ENCODE assay signal across 10 mouse cellular contexts in genomic region chr2:79370711-79371312, GRCm38 (mm10).
DNase-seq lines count a peak whose midpoint lies in the region; ATAC-seq and TF ChIP-seq lines count a peak whose summit lies in the region.
"Had no signal": no experiment of that assay in that cellular context is flagged by ENCODE, and none has a peak within 500 bp of the region (broad histone marks: within the 10 kb centered on the region; RNA-seq: fewer than 3 reads in every experiment).

No protein-coding gene starts in this region.

- 73% methylated on average over 9 of the region's 9 CpGs for WGBS in liver, adult 2 months
- WGBS in bone marrow, adult 2 months = 38% methylated on average over 9 of the region's 9 CpGs
- 65% methylated on average over 9 of the region's 9 CpGs for WGBS in heart, postnatal 0 days
- WGBS in thymus, adult 2 months = 57% methylated on average over 9 of the region's 9 CpGs

- peak; percentile 60 for DNase-seq in liver, adult 2 months (ENCODE audit: extremely low read depth, low read depth, low spot score)
- DNase-seq in liver = no peak
- peak; percentile 7 for DNase-seq in heart, postnatal 0 days (ENCODE audit: low spot score)
- DNase-seq in thymus, adult 2 months = peak; percentile 34
- DNase-seq in cerebellum, postnatal 14 days = no peak
- no peak for DNase-seq in frontal cortex, adult 2 months (ENCODE audit: extremely low spot score in 1 of 2, low spot score in 1 of 2)
- DNase-seq: gastrocnemius, postnatal 14 days had no signal

- no peak for TF ChIP-seq EP300 in heart, postnatal 0 days (IDR thresholded peaks at IDR 0.05; ENCODE audit: low read depth)

- TF ChIP-seq CTCF in liver, adult 2 months (IDR thresholded peaks at IDR 0.05; ENCODE audit: low read depth, low read length) = no peak
- no peak for TF ChIP-seq CTCF in bone marrow, adult 2 months (IDR thresholded peaks at IDR 0.05; ENCODE audit: control insufficient read depth, insufficient read depth, low read length)
- TF ChIP-seq CTCF in heart, postnatal 0 days (IDR thresholded peaks at IDR 0.05; ENCODE audit: low read depth) = no peak
- no peak for TF ChIP-seq CTCF in thymus, adult 2 months (IDR thresholded peaks at IDR 0.05; ENCODE audit: borderline replicate concordance, control insufficient read depth, extremely low read depth, insufficient read depth, low read length, poor library complexity)

- peak overlapping the region; percentile 26; the same call in 1 of the 2 replicates for H3K4me3 ChIP-seq in liver, adult 2 months (ENCODE audit: insufficient read depth, low read depth, low read length)
- H3K4me3 ChIP-seq in bone marrow, adult 2 months (replicated peaks; ENCODE audit: control insufficient read depth, low read depth, low read length) = peak overlapping the region; percentile 56
- H3K4me3 ChIP-seq in heart, postnatal 0 days (ENCODE audit: low read depth, low read length) = peak overlapping the region; percentile 26
- peak overlapping the region; percentile 61 for H3K4me3 ChIP-seq in thymus, adult 2 months (ENCODE audit: control insufficient read depth, insufficient read depth, low read length)
- H3K4me3 ChIP-seq: limb, embryonic 13.5 days; neural tube, embryonic 13.5 days had no signal

- H3K4me1 ChIP-seq in liver, adult 2 months (ENCODE audit: control insufficient read depth, insufficient read depth, low read length) = peaks cover 10% of the 10 kb centered on the region; the same call in 1 of the 2 replicates
- H3K4me1 ChIP-seq in bone marrow, adult 2 months (ENCODE audit: control insufficient read depth, insufficient read depth, low read length) = no peaks in the 10 kb centered on the region; the same call in 1 of the 2 replicates
- no peaks in the 10 kb centered on the region for H3K4me1 ChIP-seq in heart, postnatal 0 days (ENCODE audit: control insufficient read depth, insufficient read depth)
- peaks cover 7% of the 10 kb centered on the region for H3K4me1 ChIP-seq in thymus, adult 2 months (replicated peaks; ENCODE audit: control insufficient read depth, insufficient read depth, low read length)
- H3K4me1 ChIP-seq: limb, embryonic 13.5 days had no signal

- 0 out of 2 replicates have a peak, but pooled peaks have one; percentile 60 for ATAC-seq in heart, postnatal 0 days (ENCODE audit: insufficient read depth, low read depth)

- no peaks in the 10 kb centered on the region for H3K27me3 ChIP-seq in liver, adult 2 months (ENCODE audit: control insufficient read depth, insufficient read depth, low read length)
- H3K27me3 ChIP-seq in heart, postnatal 0 days (ENCODE audit: control insufficient read depth, insufficient read depth, low read length) = no peaks in the 10 kb centered on the region
- no peaks in the 10 kb centered on the region for H3K27me3 ChIP-seq in thymus, adult 2 months (ENCODE audit: control insufficient read depth, insufficient read depth, low read length)
- H3K27me3 ChIP-seq: limb, embryonic 13.5 days; neural tube, embryonic 13.5 days had no signal

- no peaks in the 10 kb centered on the region for H3K9me3 ChIP-seq in heart, postnatal 0 days (replicated peaks; ENCODE audit: control insufficient read depth, low read length)
- H3K9me3 ChIP-seq: limb, embryonic 13.5 days; neural tube, embryonic 13.5 days had no signal

- TF ChIP-seq POLR2A in liver, adult 2 months (IDR thresholded peaks at IDR 0.05; ENCODE audit: extremely low read depth, insufficient read depth, low read length) = no peak
- TF ChIP-seq POLR2A in bone marrow, adult 2 months (IDR thresholded peaks at IDR 0.05; ENCODE audit: borderline replicate concordance, control insufficient read depth, low read depth, low read length) = no peak
- TF ChIP-seq POLR2A in thymus, adult 2 months (IDR thresholded peaks at IDR 0.05; ENCODE audit: control insufficient read depth, extremely low read depth, insufficient read depth, low read length, poor library complexity) = no peak

- H3K27ac ChIP-seq in liver, adult 2 months (replicated peaks; ENCODE audit: insufficient read depth, low read depth, low read length) = no peak overlapping the region
- H3K27ac ChIP-seq in bone marrow, adult 2 months (ENCODE audit: control insufficient read depth, insufficient read depth, low read depth, low read length, poor library complexity) = no peak overlapping the region
- H3K27ac ChIP-seq in heart, postnatal 0 days (ENCODE audit: low read depth) = no peak overlapping the region
- H3K27ac ChIP-seq in thymus, adult 2 months (ENCODE audit: control insufficient read depth, insufficient read depth, low read length) = peak overlapping the region; percentile 38; the same call in 1 of the 2 replicates
- H3K27ac ChIP-seq: limb, embryonic 13.5 days; neural tube, embryonic 13.5 days had no signal

- H3K4me2 ChIP-seq in heart, postnatal 0 days (ENCODE audit: low read depth, low read length) = peak overlapping the region; percentile 42
- H3K4me2 ChIP-seq: limb, embryonic 13.5 days; neural tube, embryonic 13.5 days had no signal

- no peak overlapping the region for H3K9ac ChIP-seq in liver, adult 2 months (ENCODE audit: low read depth, low read length)
- no peak overlapping the region for H3K9ac ChIP-seq in heart, postnatal 0 days (replicated peaks; ENCODE audit: low read depth, low read length)
- H3K9ac ChIP-seq: limb, embryonic 13.5 days; neural tube, embryonic 13.5 days had no signal

- H3K36me3 ChIP-seq in liver, adult 2 months (ENCODE audit: control insufficient read depth, insufficient read depth, low read length) = no peaks in the 10 kb centered on the region
- no peaks in the 10 kb centered on the region for H3K36me3 ChIP-seq in heart, postnatal 0 days (replicated peaks; ENCODE audit: control insufficient read depth, insufficient read depth, low read length)
- H3K36me3 ChIP-seq in thymus, adult 2 months (ENCODE audit: control insufficient read depth, insufficient read depth, low read length) = no peaks in the 10 kb centered on the region
- H3K36me3 ChIP-seq: limb, embryonic 13.5 days; neural tube, embryonic 13.5 days had no signal

- H3K79me2 ChIP-seq in liver, adult 2 months (ENCODE audit: control insufficient read depth, insufficient read depth, low read length) = no peaks in the 10 kb centered on the region

Comparison
In these comparisons a context has a peak if more than half of its experiments do, and no peak if none do; other contexts are left out.
1. DNase-seq: peak in liver, adult 2 months (single experiment), heart, postnatal 0 days (single experiment) and thymus, adult 2 months (single experiment); none in liver (single experiment), cerebellum, postnatal 14 days (0 of 2) and frontal cortex, adult 2 months (0 of 2).
2. Peak in every context shown above with its lines, with median percentiles within 50 percentile points of each other: H3K4me3 ChIP-seq.